Mouse (Mus musculus) small intestine, adult 2 months (tissue): ENCODE measurements around the gene Olfr553.
"Not testable (repeated sequence)": the region's sequence is repeated elsewhere in the genome, so short reads cannot be mapped to it uniquely, and the experiment has no call there.

Experiments used
- CTCF ChIP-seq: fragments of 200-500 bp; IDR thresholded peaks from 2 replicates; pipeline ENCODE4 v1.5.1; 2012; ENCODE audit warnings: low read depth, mild to moderate bottlenecking, control low read depth, inconsistent platforms, low read length, moderate library complexity, mixed read lengths; ENCODE audit not compliant: insufficient replicate concordance, insufficient read length; ENCODE audit errors: extremely low read depth
- POLR2A ChIP-seq: fragments of 200-500 bp; IDR thresholded peaks from 2 replicates; pipeline ENCODE4 v1.6.1; 2012; ENCODE audit warnings: low read depth, mild to moderate bottlenecking, control low read depth, inconsistent platforms, low read length, moderate library complexity

- TF ChIP-seq CTCF, POLR2A: not testable (repeated sequence)
Measured at GRCm38 (mm10) chr7:102644945-102645344, 26.9 kb upstream of the Olfr553 start.
